Mouse (Mus musculus) macrophage (primary cell): ENCODE results near the gene Afap1l2. TPM values are rescaled to one million over a fixed set of nuclear protein-coding genes. Genes with fewer than 3 reads are reported as not detected.

Experiments
- H3K27ac ChIP-seq: fragments of 350-480 bp; formaldehyde crosslinking; 2 replicates; pipeline ENCODE4 v1.9.0; 2021
- H3K36me3 ChIP-seq: fragments of 350-480 bp; formaldehyde crosslinking; 2 replicates; pipeline ENCODE4 v1.9.0; 2021; ENCODE audit errors: inconsistent target
- H3K4me3 ChIP-seq: fragments of 350-480 bp; formaldehyde crosslinking; 2 replicates; pipeline ENCODE4 v1.9.0; 2021; ENCODE audit errors: inconsistent target
- H3K79me2 ChIP-seq: fragments of 350-480 bp; formaldehyde crosslinking; 2 replicates; pipeline ENCODE4 v1.9.0; 2021; ENCODE audit errors: inconsistent target
- WGBS: methylation state at CpG from one replicate; pipeline ENCODE4 v1.1.7; 2026; ENCODE audit warnings: inconsistent platforms; ENCODE audit not compliant: missing documents; 5-methylcytosine and 5-hydroxymethylcytosine counted together
- polyA plus RNA-seq: library from polyadenylated mRNA; stranded (reverse); fragments of 250-400 nt; gene quantifications from 3 replicates; pipeline ENCODE4 v1.2.4, GENCODE M21; 2018; ENCODE audit warnings: inconsistent platforms

Gene Afap1l2
- polyA plus RNA-seq, 1 experiment from 2014 or later: not detected

GRCm38 (mm10) chr19:56877364-56877763 is 130.7 kb downstream of the Afap1l2 start:
- Histone ChIP-seq H3K79me2 (no peaks in the 10 kb centered on the region), H3K4me3 (no peak overlapping the region), H3K36me3 (no peaks in the 10 kb centered on the region), H3K27ac (no peak overlapping the region)
- WGBS: 81% methylated on average over 6 of the region's 6 CpGs

- Histone ChIP-seq H3K4me3 (no peak overlapping the region), H3K27ac (no peak overlapping the region), H3K36me3 (no peaks in the 10 kb centered on the region), H3K79me2 (no peaks in the 10 kb centered on the region)
- 13% methylated on average over 30 of the region's 30 CpGs for WGBS
Observed at GRCm38 (mm10) chr19:56874601-56875315, 133.3 kb downstream of the Afap1l2 start.

- Histone ChIP-seq H3K4me3 (no peak within 1 kb of the TSS), H3K36me3 (no peaks in the 10 kb centered on the region), H3K27ac (no peak within 1 kb of the TSS), H3K79me2 (no peaks in the 10 kb centered on the region)
- 5% methylated on average over 70 of the region's 71 CpGs for WGBS
Observed at GRCm38 (mm10) chr19:56873816-56874600, 134.0 kb downstream of the Afap1l2 start, which contains the start of gene Vwa2. Vwa2 (plus strand) TSS chr19:56874249.

- H3K79me2 ChIP-seq: no peaks in the 10 kb centered on the region
- no peaks in the 10 kb centered on the region for H3K36me3 ChIP-seq
- WGBS: 94% methylated on average over 4 of the region's 4 CpGs
- H3K4me3 ChIP-seq: no peak overlapping the region
- H3K27ac ChIP-seq: no peak overlapping the region
Observed at GRCm38 (mm10) chr19:56867701-56868100, 140.3 kb downstream of the Afap1l2 start.

Other genes starting within 250 kb of the Afap1l2 start
- 9.1 to 14.8 TPM (median 9.7 TPM) in 3 replicates for gene Ccdc186, start 186.0 kb downstream of the Afap1l2 start, polyA plus RNA-seq
- gene Tdrd1, start 182.0 kb downstream of the Afap1l2 start, polyA plus RNA-seq: not detected in 3 replicates
- gene Vwa2, start 134.0 kb downstream of the Afap1l2 start, polyA plus RNA-seq: not detected in 3 replicates